Mouse (Mus musculus) liver, adult 2 months (tissue): ENCODE measurements around the gene Eepd1.

Experiments used
- CTCF ChIP-seq: fragments of 200-500 bp; IDR thresholded peaks from 2 replicates; pipeline ENCODE4 v1.5.1; 2011; ENCODE audit warnings: low read depth, low read length, control low read depth
- POLR2A ChIP-seq: fragments of 200-500 bp; IDR thresholded peaks from 2 replicates; pipeline ENCODE4 v1.6.1; 2011; ENCODE audit warnings: low read length, control low read depth; ENCODE audit not compliant: insufficient read depth; ENCODE audit errors: extremely low read depth

DNA sequence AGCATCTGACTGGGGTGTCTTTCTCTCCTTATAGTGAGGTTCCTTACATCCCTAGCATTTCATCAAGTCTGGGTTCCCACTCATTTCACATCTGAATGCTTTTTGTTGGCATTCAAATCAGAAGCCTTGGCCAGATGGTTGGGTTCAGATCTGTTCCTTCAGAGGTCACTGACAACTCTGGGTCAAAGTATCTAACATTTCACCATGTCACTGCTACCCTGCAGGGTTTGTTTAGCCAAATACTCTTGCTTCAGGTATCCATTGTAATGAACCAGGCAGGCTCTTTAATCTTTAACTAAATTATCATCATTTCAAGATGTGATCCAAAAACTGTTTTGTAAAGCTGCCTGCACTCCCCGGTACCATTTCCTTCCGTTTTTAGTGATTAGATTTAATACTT is 671 bp upstream of the Eepd1 start:
- TF ChIP-seq CTCF, result no peak
- no peak for TF ChIP-seq POLR2A
